Mouse (Mus musculus) forebrain, embryonic 16.5 days (tissue): ENCODE data around the gene Hmgn5. TPM values are rescaled to one million over a fixed set of nuclear protein-coding genes. Genes with fewer than 3 reads are reported as not detected.

Experiments used
- polyA plus RNA-seq: library from polyadenylated mRNA; unstranded; fragments of >200 nt; fragmentation: Nextera tagmentation; extraction: Ambion mirVana; gene quantifications from 2 replicates; pipeline ENCODE4 v1.2.1, GENCODE M21; 2015

The Hmgn5 gene
- polyA plus RNA-seq, 1 experiment from 2014 or later = 18.5 TPM

Other genes with a start within 250 kb of the Hmgn5 start
- gene Brwd3, start 179.0 kb downstream of the Hmgn5 start, polyA plus RNA-seq = 3.2 and 3.8 TPM in 2 replicates
- gene Sh3bgrl, start 82.0 kb upstream of the Hmgn5 start, polyA plus RNA-seq = 272 and 280 TPM in 2 replicates
- 0.09 TPM in 1 of 2 replicates, not detected in the other for gene Gm6377, start 183.4 kb upstream of the Hmgn5 start, polyA plus RNA-seq